Mouse (Mus musculus): ENCODE results near the gene Tnrc6a. TPM values are rescaled to one million over a fixed set of nuclear protein-coding genes. Genes with fewer than 3 reads are reported as not detected.
"Not testable (repeated sequence)": the region's sequence is repeated elsewhere in the genome, so short reads cannot be mapped to it uniquely, and the experiment has no call there.

Gene Tnrc6a
- polyA plus RNA-seq (2012; rRNA removed): 78.8 and 88.9 TPM in 2 replicates

GRCm38 (mm10) chr7:123123665-123124298 is at the start of gene Tnrc6a:
Tnrc6a (plus strand) TSS chr7:123123885.
- peak; percentile 96 for DNase-seq (ENCODE audit: low read depth)
- TF ChIP-seq POLR2A (IDR thresholded peaks at IDR 0.05; ENCODE audit: borderline replicate concordance, extremely low read depth, insufficient read depth, insufficient read length, poor library complexity, severe bottlenecking) (peak; percentile 51), CTCF (IDR thresholded peaks at IDR 0.05; ENCODE audit: borderline replicate concordance, extremely low read depth, insufficient read depth, insufficient read length) (no peak)

- TF ChIP-seq CTCF (IDR thresholded peaks at IDR 0.05; ENCODE audit: borderline replicate concordance, extremely low read depth, insufficient read depth, insufficient read length) (no peak), POLR2A (IDR thresholded peaks at IDR 0.05; ENCODE audit: borderline replicate concordance, extremely low read depth, insufficient read depth, insufficient read length, poor library complexity, severe bottlenecking) (no peak)
- no peak for DNase-seq (ENCODE audit: low read depth)
Measured at GRCm38 (mm10) chr7:123082236-123082635, 41.4 kb upstream of the Tnrc6a start.

GRCm38 (mm10) chr7:123083441-123084123 is 40.1 kb upstream of the Tnrc6a start:
- DNase-seq (ENCODE audit: low read depth): peak; percentile 47
- no peak for TF ChIP-seq POLR2A (IDR thresholded peaks at IDR 0.05; ENCODE audit: borderline replicate concordance, extremely low read depth, insufficient read depth, insufficient read length, poor library complexity, severe bottlenecking)
- TF ChIP-seq CTCF (IDR thresholded peaks at IDR 0.05; ENCODE audit: borderline replicate concordance, extremely low read depth, insufficient read depth, insufficient read length): no peak

GRCm38 (mm10) chr7:123084180-123084691 is 39.4 kb upstream of the Tnrc6a start:
- DNase-seq (ENCODE audit: low read depth): peak; percentile 97
- TF ChIP-seq CTCF (IDR thresholded peaks at IDR 0.05; ENCODE audit: borderline replicate concordance, extremely low read depth, insufficient read depth, insufficient read length): no peak
- no peak for TF ChIP-seq POLR2A (IDR thresholded peaks at IDR 0.05; ENCODE audit: borderline replicate concordance, extremely low read depth, insufficient read depth, insufficient read length, poor library complexity, severe bottlenecking)

- DNase-seq (ENCODE audit: low read depth): peak; percentile 86
- TF ChIP-seq POLR2A (IDR thresholded peaks at IDR 0.05; ENCODE audit: borderline replicate concordance, extremely low read depth, insufficient read depth, insufficient read length, poor library complexity, severe bottlenecking): no peak
- TF ChIP-seq CTCF (IDR thresholded peaks at IDR 0.05; ENCODE audit: borderline replicate concordance, extremely low read depth, insufficient read depth, insufficient read length): no peak
Measured at GRCm38 (mm10) chr7:123084708-123085107, 39.0 kb upstream of the Tnrc6a start.

- no peak for DNase-seq (ENCODE audit: low read depth)
- TF ChIP-seq POLR2A (IDR thresholded peaks at IDR 0.05; ENCODE audit: borderline replicate concordance, extremely low read depth, insufficient read depth, insufficient read length, poor library complexity, severe bottlenecking) (no peak), CTCF (IDR thresholded peaks at IDR 0.05; ENCODE audit: borderline replicate concordance, extremely low read depth, insufficient read depth, insufficient read length) (no peak)
Measured at GRCm38 (mm10) chr7:123088920-123089319, 34.8 kb upstream of the Tnrc6a start.

GRCm38 (mm10) chr7:123096344-123097120 is 27.2 kb upstream of the Tnrc6a start:
- no peak for DNase-seq (ENCODE audit: low read depth)
- TF ChIP-seq POLR2A (IDR thresholded peaks at IDR 0.05; ENCODE audit: borderline replicate concordance, extremely low read depth, insufficient read depth, insufficient read length, poor library complexity, severe bottlenecking): no peak
- TF ChIP-seq CTCF (IDR thresholded peaks at IDR 0.05; ENCODE audit: borderline replicate concordance, extremely low read depth, insufficient read depth, insufficient read length): no peak

- DNase-seq (ENCODE audit: low read depth): peak; percentile 95
- TF ChIP-seq POLR2A (IDR thresholded peaks at IDR 0.05; ENCODE audit: borderline replicate concordance, extremely low read depth, insufficient read depth, insufficient read length, poor library complexity, severe bottlenecking): no peak
- TF ChIP-seq CTCF (IDR thresholded peaks at IDR 0.05; ENCODE audit: borderline replicate concordance, extremely low read depth, insufficient read depth, insufficient read length): no peak
Measured at GRCm38 (mm10) chr7:123097891-123098750, 25.6 kb upstream of the Tnrc6a start.

- TF ChIP-seq POLR2A (IDR thresholded peaks at IDR 0.05; ENCODE audit: borderline replicate concordance, extremely low read depth, insufficient read depth, insufficient read length, poor library complexity, severe bottlenecking) (no peak), CTCF (IDR thresholded peaks at IDR 0.05; ENCODE audit: borderline replicate concordance, extremely low read depth, insufficient read depth, insufficient read length) (no peak)
Measured at GRCm38 (mm10) chr7:123101295-123101694, 22.4 kb upstream of the Tnrc6a start.

GRCm38 (mm10) chr7:123105381-123105780 is 18.3 kb upstream of the Tnrc6a start:
- DNase-seq (ENCODE audit: low read depth): not testable (repeated sequence)

More at GRCm38 (mm10) chr7:123101295-123101694, 22.4 kb upstream of the Tnrc6a start:
- no peak for DNase-seq (ENCODE audit: low read depth)

All from brain, embryonic 14.5 days (tissue).